Mouse (Mus musculus) retina, postnatal 7 days (tissue): ENCODE results near the gene H2al1n.
"Not testable (repeated sequence)": the region's sequence is repeated elsewhere in the genome, so short reads cannot be mapped to it uniquely, and the experiment has no call there.

Experiments
- DNase-seq: peaks from one replicate; pipeline ENCODE4 v3.0.0-alpha.2; 2012; ENCODE audit warnings: low read depth, low spot score

The H2al1n gene

GRCm38 (mm10) chrX:14210848-14211247 lies at the start of gene H2al1n:
H2al1n (plus strand) TSS chrX:14211148.
- not testable (repeated sequence) for DNase-seq

- no peak for DNase-seq
Measured at GRCm38 (mm10) chrX:14199284-14199683, 11.7 kb upstream of the H2al1n start.

GRCm38 (mm10) chrX:14206112-14206875 lies 4.7 kb upstream of the H2al1n start:
- no peak for DNase-seq

- DNase-seq, result no peak
Measured at GRCm38 (mm10) chrX:14229218-14229617, 18.3 kb downstream of the H2al1n start.

- DNase-seq, result no peak
Measured at GRCm38 (mm10) chrX:14259597-14260239, 48.8 kb downstream of the H2al1n start.
